Mouse (Mus musculus) gastrocnemius, adult 2 months (tissue): ENCODE results near the gene Mettl2. TPM values are rescaled to one million over a fixed set of nuclear protein-coding genes. Genes with fewer than 3 reads are reported as not detected.
A peak's percentile ranks its signal among the peaks of the same experiment; 100 is the strongest.
"Not testable (repeated sequence)": the region's sequence is repeated elsewhere in the genome, so short reads cannot be mapped to it uniquely, and the experiment has no call there.

Experiments
- DNase-seq: peaks from one replicate; pipeline ENCODE4 v3.0.0; 2022
- H3K27ac ChIP-seq: fragments of 200-600 bp; 2 replicates; pipeline ENCODE4 v1.8.1; 2022; ENCODE audit warnings: mild to moderate bottlenecking
- H3K4me3 ChIP-seq: fragments of 200-600 bp; 2 replicates; pipeline ENCODE4 v1.8.1; 2022; ENCODE audit warnings: mild to moderate bottlenecking, moderate library complexity
- CTCF ChIP-seq: fragments of 200-600 bp; IDR thresholded peaks from 2 replicates; pipeline ENCODE4 v1.8.1; 2022; ENCODE audit warnings: antibody characterized with exemption, mild to moderate bottlenecking, moderate library complexity
- intact Hi-C: fragments of 180-260 bp; cut with DNase I; formaldehyde crosslinking; loops from one replicate; pipeline ENCODE4 v1.15.1; 2025
- long read RNA-seq, 2 experiments: library from polyadenylated mRNA; stranded (forward); transcript quantifications; one replicate each; pipeline ENCODE4 v2.0.0; 2021
- total RNA-seq, 2 experiments: library from RNA; stranded (reverse); gene quantifications; 2 replicates each; pipeline ENCODE4 v1.2.3; 2021

Gene Mettl2
- total RNA-seq, result 1 to 10 TPM; 7.8 to 8.4 TPM
- long read RNA-seq, experiment 1, transcript Mettl2-201 (9 exons, 1,867 nt), result major isoform, 13 of 17 reads
- long read RNA-seq, experiment 1, partial matches to known transcripts, result 0 of 17 reads
- long read RNA-seq, experiment 1, other reads (novel, unspliced or antisense), result 3 of 17 reads
- long read RNA-seq, experiment 2, transcript Mettl2-201 (9 exons, 1,867 nt), result major isoform, 12 of 14 reads
- long read RNA-seq, experiment 2, partial matches to known transcripts, result 0 of 14 reads
- long read RNA-seq, experiment 2, other reads (novel, unspliced or antisense), result 2 of 14 reads

GRCm38 (mm10) chr11:105125735-105126519 is at the start of gene Mettl2:
Mettl2 (plus strand) TSS chr11:105126425.
- peak; percentile 90 for DNase-seq
- Histone ChIP-seq H3K27ac (peak within 1 kb of the TSS; percentile 84), H3K4me3 (peak within 1 kb of the TSS; percentile 100)
- intact Hi-C loops, result loop anchor here (5.0 to 10.0 kb wide), 4 partner anchors 56 to 531 kb away; no protein-coding TSS in a partner anchor
- TF ChIP-seq CTCF, result peak; percentile 80

DNA sequence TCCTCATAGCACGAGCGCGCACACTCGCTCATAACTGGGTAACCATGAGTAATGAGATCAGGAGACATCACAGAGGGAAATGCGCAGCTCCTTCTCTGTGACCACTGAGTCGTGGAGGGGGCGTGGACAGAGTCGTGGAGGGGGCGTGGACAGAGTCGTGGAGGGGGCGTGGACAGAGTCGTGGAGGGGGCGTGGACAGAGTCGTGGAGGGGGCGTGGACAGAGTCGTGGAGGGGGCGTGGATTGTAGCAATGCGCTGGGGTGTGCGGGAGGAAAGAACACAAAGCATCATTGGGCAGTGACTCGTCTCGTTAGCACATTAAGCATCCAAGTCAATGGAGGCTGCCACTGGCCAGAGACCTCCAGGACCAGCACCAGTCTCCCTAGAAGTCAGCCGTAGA is 13.8 kb upstream of the Mettl2 start:
- H3K4me3 ChIP-seq, H3K27ac ChIP-seq, DNase-seq, intact Hi-C loops: not testable (repeated sequence)

- H3K27ac ChIP-seq, result no peak overlapping the region
- intact Hi-C loops, result no loop called here
- TF ChIP-seq CTCF, result no peak
- H3K4me3 ChIP-seq, result no peak overlapping the region
- DNase-seq, result no peak
Measured at GRCm38 (mm10) chr11:105117814-105118213, 8.4 kb upstream of the Mettl2 start.

DNA sequence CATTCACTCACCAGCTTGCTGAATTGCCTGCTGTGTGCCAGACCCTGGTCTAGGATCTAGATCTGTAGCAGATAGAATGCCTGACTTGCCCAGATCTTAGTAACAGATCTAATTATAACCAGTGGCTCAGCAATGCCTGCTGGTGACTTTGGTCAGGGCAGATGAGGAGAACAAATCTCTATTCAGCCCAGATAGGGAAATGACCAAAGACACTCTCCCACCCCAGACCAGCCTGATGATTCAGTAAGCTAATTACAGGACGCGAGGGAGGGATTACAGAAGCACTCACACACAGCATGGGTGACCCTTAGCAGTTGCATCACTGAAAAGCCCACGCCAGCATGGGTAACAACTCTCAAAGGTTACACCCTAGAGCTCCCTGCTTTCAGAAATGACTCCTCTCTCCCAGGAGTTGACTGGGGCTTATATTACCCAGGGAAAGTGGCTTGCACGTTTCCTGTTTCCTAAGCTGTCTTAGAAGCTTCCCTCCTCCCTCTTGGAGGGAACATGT is 5.6 kb upstream of the Mettl2 start:
- DNase-seq, result no peak
- Histone ChIP-seq H3K4me3 (no peak overlapping the region), H3K27ac (peak overlapping the region; percentile 72)
- no peak for TF ChIP-seq CTCF
- intact Hi-C loops, result loop anchor here (10.0 kb wide), 3 partner anchors 144 to 526 kb away; no protein-coding TSS in a partner anchor

GRCm38 (mm10) chr11:105121792-105122191 is 4.4 kb upstream of the Mettl2 start:
- not testable (repeated sequence) for DNase-seq, H3K4me3 ChIP-seq, H3K27ac ChIP-seq
- intact Hi-C loops, result loop anchor here (10.0 kb wide), 3 partner anchors 143 to 527 kb away; no protein-coding TSS in a partner anchor

DNA sequence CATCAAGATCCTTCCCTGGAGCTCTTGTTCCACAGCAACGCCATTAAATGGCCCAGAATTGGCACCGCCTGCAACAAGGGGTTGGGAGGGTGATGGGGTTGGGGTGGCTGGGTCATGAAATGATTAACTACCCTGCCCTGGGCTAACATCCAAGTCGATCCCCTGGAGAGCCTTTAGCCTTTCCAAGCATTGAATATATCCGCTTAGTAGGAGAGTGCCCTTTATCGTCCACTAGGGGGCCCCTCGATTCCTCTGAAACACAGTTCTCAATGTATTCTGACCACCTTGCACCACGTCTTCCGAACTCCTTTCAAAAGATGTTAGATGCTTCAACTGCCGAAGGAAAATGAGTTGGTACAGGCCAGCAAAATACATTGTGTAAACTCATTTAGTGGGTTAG is 2.2 kb upstream of the Mettl2 start:
- intact Hi-C loops, result loop anchor here (10.0 kb wide), 3 partner anchors 141 to 529 kb away; no protein-coding TSS in a partner anchor
- Histone ChIP-seq H3K27ac (no peak overlapping the region), H3K4me3 (no peak overlapping the region)
- peak; percentile 46 for DNase-seq
- peak; percentile 75 for TF ChIP-seq CTCF

GRCm38 (mm10) chr11:105126520-105127029 is 350 bp downstream of the Mettl2 start:
- H3K27ac ChIP-seq, result peak overlapping the region; percentile 84

GRCm38 (mm10) chr11:105135692-105136091 is 9.5 kb downstream of the Mettl2 start:
- Histone ChIP-seq H3K27ac (no peak overlapping the region), H3K4me3 (no peak overlapping the region)
- no peak for TF ChIP-seq CTCF
- intact Hi-C loops, result no loop called here
- DNase-seq, result no peak

More at GRCm38 (mm10) chr11:105126520-105127029, 350 bp downstream of the Mettl2 start:
- no peak for TF ChIP-seq CTCF
- peak overlapping the region; percentile 100 for H3K4me3 ChIP-seq
- DNase-seq, result no peak
- intact Hi-C loops, result loop anchor here (5.0 to 10.0 kb wide), 4 partner anchors 56 to 532 kb away; no protein-coding TSS in a partner anchor

DNA sequence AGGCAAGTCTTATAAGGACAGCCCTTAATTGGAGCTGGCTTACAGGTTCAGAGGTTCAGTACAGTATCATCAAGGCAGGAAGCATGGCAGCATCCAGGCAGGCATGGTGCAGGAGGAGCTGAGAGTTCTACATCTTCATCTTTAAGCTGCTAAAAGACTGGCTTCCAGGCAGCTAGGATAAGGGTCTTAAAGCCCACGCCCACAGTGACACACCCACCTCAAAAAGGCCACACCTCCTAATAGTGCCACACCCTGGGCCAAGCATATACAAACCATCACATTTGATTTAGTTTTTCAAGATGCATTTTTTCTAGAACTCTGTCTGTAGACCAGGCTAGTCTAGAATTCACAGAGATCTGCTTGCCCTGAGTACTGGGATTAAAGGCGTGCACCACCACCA is 11.0 kb downstream of the Mettl2 start:
- H3K27ac ChIP-seq, H3K4me3 ChIP-seq, intact Hi-C loops, DNase-seq: not testable (repeated sequence)

DNA sequence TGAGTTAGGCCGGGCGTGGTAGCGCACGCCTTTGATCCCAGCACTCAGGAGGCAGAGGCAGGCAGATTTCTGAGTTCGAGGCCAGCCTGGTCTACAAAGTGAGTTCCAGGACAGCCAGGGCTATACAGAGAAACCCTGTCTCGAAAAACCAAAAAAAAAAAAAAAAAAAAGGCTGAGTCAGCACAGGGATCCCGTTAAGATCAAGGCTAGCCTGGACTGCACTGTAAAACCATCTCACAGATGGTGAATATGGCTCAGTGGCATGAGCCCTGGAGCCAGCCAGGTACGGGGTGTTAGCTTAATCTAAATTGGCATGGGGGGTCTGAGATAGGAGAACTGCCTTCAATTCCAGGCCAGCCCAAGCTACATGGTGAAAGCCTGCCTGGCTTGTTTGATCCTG is 14.3 kb downstream of the Mettl2 start:
- H3K27ac ChIP-seq, H3K4me3 ChIP-seq, intact Hi-C loops, DNase-seq: not testable (repeated sequence)

- no peak overlapping the region for H3K27ac ChIP-seq
- no peak overlapping the region for H3K4me3 ChIP-seq
- no peak for TF ChIP-seq CTCF
- intact Hi-C loops, result no loop called here
- DNase-seq, result no peak
Measured at GRCm38 (mm10) chr11:105141115-105141514, 14.9 kb downstream of the Mettl2 start.

DNA sequence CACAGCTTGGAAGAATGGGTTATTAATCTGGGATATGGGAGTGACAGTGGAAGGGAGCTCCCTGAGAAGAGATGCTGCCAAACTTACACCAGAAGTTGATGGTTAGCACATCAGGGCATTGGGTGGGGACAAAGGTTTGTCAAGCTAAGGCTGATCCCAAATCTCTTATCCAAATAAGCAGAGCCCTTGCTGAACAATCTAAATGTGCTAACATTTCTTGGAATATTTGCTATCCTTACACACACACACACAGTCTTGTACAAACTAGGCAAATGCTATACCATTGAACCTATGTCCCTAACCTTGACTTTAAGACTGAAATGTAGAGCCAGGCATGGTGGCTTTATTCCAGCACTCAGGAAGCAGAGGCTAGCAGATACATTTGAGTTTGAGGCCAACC is 17.3 kb downstream of the Mettl2 start:
- DNase-seq, result no peak
- no peak overlapping the region for H3K27ac ChIP-seq
- intact Hi-C loops, result no loop called here
- no peak for TF ChIP-seq CTCF
- H3K4me3 ChIP-seq, result no peak overlapping the region

- no peak for DNase-seq
- H3K4me3 ChIP-seq, result no peak overlapping the region
- TF ChIP-seq CTCF, result no peak
- intact Hi-C loops, result no loop called here
- no peak overlapping the region for H3K27ac ChIP-seq
Measured at GRCm38 (mm10) chr11:105144084-105144483, 17.9 kb downstream of the Mettl2 start.
